Mouse (Mus musculus) forelimb bud, embryonic 11.5 days (tissue): ENCODE measurements at regions not wholly inside any gene's neighbourhood (a gene's known extent, or its start where the extent isn't known, plus 50 kb on each side); places are given as distances from the start of the nearest gene placed in this dataset.
A peak's percentile ranks its signal among the peaks of the same experiment; 100 is the strongest.

ENCODE experiments used
- DNase-seq: peaks from one replicate; pipeline ENCODE4 v3.0.0-alpha.2; 2012; ENCODE audit warnings: low read depth, low spot score

GRCm38 (mm10) chr2:170675731-170676130 is 55.9 kb upstream of the Dok5 start:
- DNase-seq: no peak

GRCm38 (mm10) chr2:170673683-170674082 is 57.9 kb upstream of the Dok5 start:
- no peak for DNase-seq

GRCm38 (mm10) chr2:170672789-170673188 is 58.8 kb upstream of the Dok5 start:
- no peak for DNase-seq

GRCm38 (mm10) chr2:170668960-170669359 is 62.6 kb upstream of the Dok5 start:
- DNase-seq: no peak

GRCm38 (mm10) chr2:170668497-170668896 is 63.1 kb upstream of the Dok5 start:
- DNase-seq: no peak

- no peak for DNase-seq
Measured at GRCm38 (mm10) chr2:170662069-170662980, 60.5 kb upstream of the 4930470P17Rik start.

GRCm38 (mm10) chr2:170659291-170659690 is 57.5 kb upstream of the 4930470P17Rik start:
- no peak for DNase-seq

- no peak for DNase-seq
Measured at GRCm38 (mm10) chr2:170658520-170658919, 56.7 kb upstream of the 4930470P17Rik start.

GRCm38 (mm10) chr2:170657821-170658221 is 56.0 kb upstream of the 4930470P17Rik start:
- DNase-seq: peak; percentile 8

GRCm38 (mm10) chr2:170652128-170652527 is 50.3 kb upstream of the 4930470P17Rik start:
- no peak for DNase-seq
